Mouse (Mus musculus) macrophage (primary cell): ENCODE measurements around the gene Bcl2. TPM values are rescaled to one million over a fixed set of nuclear protein-coding genes. Genes with fewer than 3 reads are reported as not detected.
A peak's percentile ranks its signal among the peaks of the same experiment; 100 is the strongest.

Experiments used
- H3K27ac ChIP-seq: fragments of 350-480 bp; formaldehyde crosslinking; 2 replicates; pipeline ENCODE4 v1.9.0; 2021
- H3K36me3 ChIP-seq: fragments of 350-480 bp; formaldehyde crosslinking; 2 replicates; pipeline ENCODE4 v1.9.0; 2021; ENCODE audit errors: inconsistent target
- H3K4me3 ChIP-seq: fragments of 350-480 bp; formaldehyde crosslinking; 2 replicates; pipeline ENCODE4 v1.9.0; 2021; ENCODE audit errors: inconsistent target
- H3K79me2 ChIP-seq: fragments of 350-480 bp; formaldehyde crosslinking; 2 replicates; pipeline ENCODE4 v1.9.0; 2021; ENCODE audit errors: inconsistent target
- WGBS: methylation state at CpG from one replicate; pipeline ENCODE4 v1.1.7; 2026; ENCODE audit warnings: inconsistent platforms; ENCODE audit not compliant: missing documents; 5-methylcytosine and 5-hydroxymethylcytosine counted together
- polyA plus RNA-seq: library from polyadenylated mRNA; stranded (reverse); fragments of 250-400 nt; gene quantifications from 3 replicates; pipeline ENCODE4 v1.2.4, GENCODE M21; 2018; ENCODE audit warnings: inconsistent platforms

The Bcl2 gene
- polyA plus RNA-seq, 1 experiment from 2014 or later = 3.0 TPM

DNA sequence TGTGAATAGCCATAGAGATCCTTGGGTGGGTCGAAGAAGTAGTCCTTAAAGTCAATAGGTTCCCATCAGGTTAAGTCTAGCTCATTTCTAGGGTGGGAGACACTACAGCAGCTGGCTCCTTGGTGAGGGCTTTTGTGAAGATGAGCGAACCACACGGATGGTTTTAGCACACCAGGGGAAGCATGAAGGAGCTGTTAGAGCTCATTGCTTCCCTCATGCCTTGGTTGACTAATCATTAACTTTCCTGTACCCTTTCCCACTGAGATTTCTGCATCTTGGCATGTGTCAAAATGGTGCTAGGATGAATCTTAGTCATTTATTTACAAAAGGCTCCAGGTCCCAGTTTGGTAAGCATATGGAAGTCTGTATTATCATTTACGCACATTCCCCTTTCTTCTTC is 129.8 kb downstream of the Bcl2 start:
- Histone ChIP-seq H3K4me3 (no peak overlapping the region), H3K79me2 (no peaks in the 10 kb centered on the region), H3K27ac (no peak overlapping the region), H3K36me3 (no peaks in the 10 kb centered on the region)
- WGBS = 98% methylated on average over 4 of the region's 4 CpGs

DNA sequence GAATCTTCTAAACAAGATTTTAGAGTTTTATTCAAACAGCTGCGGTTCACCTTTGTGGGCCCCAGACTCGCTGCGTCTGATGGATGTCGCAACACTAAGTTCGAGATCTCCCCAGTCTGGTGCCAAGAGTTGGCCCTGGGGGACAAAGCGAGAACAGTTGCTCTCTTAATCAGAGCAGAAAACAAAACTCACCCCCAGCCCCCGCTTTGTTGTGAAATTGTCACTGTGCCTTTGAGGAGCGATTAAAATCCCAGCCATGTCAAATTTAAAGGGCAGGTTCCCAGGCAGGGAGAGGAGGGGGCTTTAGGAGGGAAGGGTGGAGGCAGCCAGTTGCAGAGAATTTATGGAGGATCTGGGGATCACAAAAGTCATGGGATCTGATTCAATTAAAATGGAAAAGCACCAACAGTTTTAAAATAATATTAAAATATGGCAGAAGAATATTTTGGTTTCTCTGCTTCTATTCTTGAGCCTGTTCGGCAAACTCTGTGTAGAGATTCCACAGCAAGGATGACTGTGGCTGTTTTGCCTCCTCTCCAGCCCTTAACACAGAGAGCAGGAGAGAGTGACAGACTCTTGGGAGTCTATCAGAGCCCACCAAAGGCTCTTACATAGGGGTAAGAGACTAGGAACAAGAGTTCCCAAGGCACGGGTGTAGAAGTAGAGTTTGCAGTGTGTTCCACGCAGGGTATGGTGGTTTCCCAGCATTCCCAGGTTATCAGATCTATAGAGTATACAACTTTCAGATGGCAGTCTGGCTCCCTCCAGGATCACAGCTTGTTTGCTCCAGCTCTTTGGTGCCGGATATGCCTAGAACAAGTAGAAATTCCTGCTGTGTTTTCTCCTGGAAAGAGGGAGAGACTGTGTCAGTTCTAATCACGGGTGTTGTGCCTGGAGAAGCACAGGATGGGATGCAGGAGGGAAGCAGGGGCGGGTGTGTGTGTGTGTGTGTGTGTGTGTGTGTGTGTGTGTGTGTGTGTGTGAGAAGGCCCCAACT is 130.5 kb downstream of the Bcl2 start:
- WGBS = 78% methylated on average over 14 of the region's 14 CpGs
- Histone ChIP-seq H3K4me3 (no peak overlapping the region), H3K79me2 (no peaks in the 10 kb centered on the region), H3K27ac (no peak overlapping the region), H3K36me3 (no peaks in the 10 kb centered on the region)

DNA sequence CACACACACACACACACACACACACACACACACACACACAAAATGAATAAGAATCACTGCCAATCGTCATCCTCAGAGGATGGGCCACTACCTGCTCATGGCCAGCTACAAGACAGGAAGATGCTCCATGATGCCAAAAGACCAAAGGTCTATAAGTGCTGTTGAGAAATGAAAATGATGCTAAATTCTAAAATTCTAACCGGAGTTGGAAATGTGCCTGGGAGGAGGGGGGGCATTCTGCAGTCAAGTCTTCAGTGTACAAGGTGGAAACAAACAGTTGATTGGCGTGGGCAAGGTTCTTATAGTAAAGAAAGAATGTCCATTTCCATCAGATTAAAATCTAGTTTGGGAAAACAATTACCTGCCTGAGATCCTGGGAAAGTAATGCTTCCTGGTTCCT is 131.3 kb downstream of the Bcl2 start:
- Histone ChIP-seq H3K4me3 (no peak overlapping the region), H3K79me2 (no peaks in the 10 kb centered on the region), H3K36me3 (no peaks in the 10 kb centered on the region), H3K27ac (no peak overlapping the region)
- WGBS = 97% methylated on average over 3 of the region's 3 CpGs

DNA sequence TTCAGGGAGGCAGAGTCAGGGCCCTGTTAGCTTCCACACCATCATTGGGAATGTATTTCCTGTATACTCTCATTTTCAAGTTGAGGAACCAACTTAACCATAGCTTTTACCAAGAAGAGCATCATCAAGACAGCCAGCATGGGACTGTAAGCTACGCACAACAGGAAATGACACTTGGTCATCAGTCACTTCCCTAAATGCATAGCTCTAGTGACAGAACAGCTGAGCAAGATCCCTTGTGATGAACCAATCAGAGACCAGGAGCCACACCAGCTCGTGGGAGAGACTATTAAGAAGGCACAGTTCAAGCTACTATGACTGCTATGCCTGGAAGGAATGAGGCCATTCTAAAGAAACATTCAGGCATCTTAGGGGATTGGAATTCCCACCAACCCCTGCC is 132.3 kb downstream of the Bcl2 start:
- 12% methylated on average over 2 of the region's 2 CpGs for WGBS
- no peaks in the 10 kb centered on the region for H3K36me3 ChIP-seq
- no peak overlapping the region for H3K4me3 ChIP-seq
- H3K79me2 ChIP-seq = no peaks in the 10 kb centered on the region
- H3K27ac ChIP-seq = peak overlapping the region; percentile 61

DNA sequence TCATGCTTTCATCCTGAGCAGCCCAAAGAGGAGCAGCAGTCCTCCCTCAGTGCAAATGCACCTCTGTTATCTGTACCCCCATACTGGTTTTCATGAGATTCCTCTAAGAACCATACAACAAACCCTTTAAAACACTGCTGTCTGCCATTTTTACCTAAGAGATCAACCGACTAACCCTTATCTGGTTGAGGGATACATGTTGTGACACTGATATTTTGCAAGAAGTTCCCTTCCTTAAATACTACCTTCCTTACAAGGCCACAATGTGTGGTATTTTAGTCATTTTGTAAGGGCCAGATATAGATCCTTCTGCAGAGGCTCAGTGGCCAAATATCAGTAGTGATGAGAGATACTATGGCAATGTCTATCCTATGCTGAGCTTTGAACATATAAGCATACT is 134.3 kb downstream of the Bcl2 start:
- 0% methylated on average over 1 of the region's 1 CpGs for WGBS

DNA sequence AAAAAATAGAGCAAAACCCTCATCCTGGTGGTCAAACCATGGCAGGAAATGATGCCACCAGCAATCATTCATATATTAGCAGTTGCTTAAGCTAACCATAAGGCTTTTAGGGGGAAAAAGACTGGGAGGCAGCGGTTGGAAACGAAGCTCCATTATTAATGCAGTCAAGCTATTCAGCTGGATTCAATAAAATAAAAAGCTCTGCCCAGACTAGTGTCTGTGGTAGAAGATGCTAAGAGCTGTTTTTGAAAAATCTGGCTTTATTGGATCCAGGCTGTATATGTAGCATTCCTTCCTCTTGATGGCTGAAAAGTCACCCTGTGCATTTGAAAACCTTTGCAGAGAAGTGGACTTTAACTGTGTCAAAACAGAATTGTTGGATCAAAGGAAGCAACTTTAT is 141.6 kb downstream of the Bcl2 start:
- Histone ChIP-seq H3K4me3 (no peak overlapping the region), H3K27ac (no peak overlapping the region), H3K36me3 (no peaks in the 10 kb centered on the region), H3K79me2 (no peaks in the 10 kb centered on the region)
- 85% methylated on average over 2 of the region's 2 CpGs for WGBS

More for the DNA sequence above, 134.3 kb downstream of the Bcl2 start:
- no peaks in the 10 kb centered on the region for H3K79me2 ChIP-seq
- H3K36me3 ChIP-seq = no peaks in the 10 kb centered on the region
- no peak overlapping the region for H3K27ac ChIP-seq
- H3K4me3 ChIP-seq = no peak overlapping the region

DNA sequence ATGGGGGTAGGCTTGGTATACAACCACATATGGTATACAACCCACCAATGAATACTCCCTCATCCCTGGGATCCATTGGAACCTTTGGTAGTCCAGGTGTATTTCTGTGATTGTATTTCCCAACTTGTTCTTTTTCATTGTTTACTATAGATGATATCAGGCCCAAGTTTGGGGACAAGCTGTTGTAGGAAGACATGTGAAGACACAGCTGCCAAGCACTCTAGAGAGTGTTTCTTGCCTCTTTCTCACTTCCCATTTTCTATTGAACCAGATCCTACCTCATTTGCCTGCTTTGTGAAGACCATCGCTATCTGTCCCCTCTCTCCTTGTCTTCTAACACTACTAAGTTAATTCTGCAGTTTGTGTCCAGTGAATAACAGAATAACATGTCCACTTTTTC is 143.2 kb downstream of the Bcl2 start:
- Histone ChIP-seq H3K36me3 (no peaks in the 10 kb centered on the region), H3K27ac (no peak overlapping the region), H3K79me2 (no peaks in the 10 kb centered on the region), H3K4me3 (no peak overlapping the region)
- WGBS = 20% methylated on average over 1 of the region's 1 CpGs

DNA sequence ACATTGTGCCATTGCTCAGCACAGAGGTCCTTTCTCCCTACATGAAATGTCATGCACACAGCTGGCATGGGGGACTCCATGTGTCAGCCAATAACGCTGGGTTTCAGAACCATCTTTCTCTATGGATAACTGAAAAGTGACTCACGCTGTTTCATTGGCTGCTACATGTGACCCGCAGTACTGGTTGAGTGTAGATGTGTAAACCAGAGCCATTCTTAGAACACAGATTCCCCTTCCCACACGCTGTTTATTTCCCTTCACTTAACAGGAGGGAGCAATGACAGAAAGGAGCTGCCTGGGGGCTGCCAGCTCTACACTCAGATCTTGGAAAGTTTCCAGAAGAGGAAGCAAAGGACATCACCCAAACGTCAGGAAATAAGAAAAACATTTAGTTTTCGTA is 143.7 kb downstream of the Bcl2 start:
- Histone ChIP-seq H3K27ac (no peak overlapping the region), H3K36me3 (no peaks in the 10 kb centered on the region), H3K79me2 (no peaks in the 10 kb centered on the region), H3K4me3 (no peak overlapping the region)
- WGBS = 50% methylated on average over 5 of the region's 6 CpGs

DNA sequence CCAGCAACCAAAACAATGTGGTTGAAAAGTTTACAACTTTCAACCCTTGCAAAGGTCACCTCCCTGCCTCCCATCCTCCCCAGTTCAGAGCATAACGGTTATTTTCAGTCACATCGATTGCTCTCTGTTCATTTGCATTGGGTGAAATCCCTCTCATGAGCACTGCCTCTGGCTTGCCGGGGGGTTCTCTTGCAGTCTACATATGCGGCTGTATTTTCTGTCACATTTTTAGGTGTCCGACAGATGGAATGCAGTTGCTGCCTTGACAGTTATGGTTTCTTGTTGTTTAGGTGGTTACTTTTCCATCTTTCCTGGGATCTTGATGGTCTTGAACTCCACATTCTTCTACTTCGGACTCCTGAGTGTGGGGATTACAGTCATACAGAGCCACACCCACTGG is 144.4 kb downstream of the Bcl2 start:
- H3K36me3 ChIP-seq = no peaks in the 10 kb centered on the region
- no peak overlapping the region for H3K4me3 ChIP-seq
- H3K79me2 ChIP-seq = no peaks in the 10 kb centered on the region
- 93% methylated on average over 6 of the region's 6 CpGs for WGBS
- H3K27ac ChIP-seq = no peak overlapping the region

DNA sequence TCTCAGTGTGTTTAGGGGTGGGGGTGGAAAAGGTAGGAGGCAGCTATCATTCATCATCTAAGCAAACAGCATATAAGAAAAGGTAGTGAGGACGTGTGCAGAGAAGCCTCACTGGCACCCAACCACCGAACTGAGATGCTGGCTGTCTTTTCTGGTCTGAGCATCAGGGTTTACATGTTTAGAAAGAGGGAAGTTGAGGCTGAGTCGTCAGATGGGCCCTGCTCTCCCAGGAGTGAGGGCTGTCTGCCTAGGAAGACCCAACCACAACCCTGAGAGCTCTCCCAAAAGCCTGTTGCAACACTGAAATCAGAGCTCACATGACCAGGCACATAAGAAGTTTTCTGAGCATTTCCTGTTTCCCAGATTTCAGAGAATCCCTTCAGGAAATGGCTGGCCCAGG is 145.2 kb downstream of the Bcl2 start:
- Histone ChIP-seq H3K4me3 (no peak overlapping the region), H3K27ac (no peak overlapping the region), H3K36me3 (no peaks in the 10 kb centered on the region), H3K79me2 (no peaks in the 10 kb centered on the region)
- 10% methylated on average over 3 of the region's 3 CpGs for WGBS

DNA sequence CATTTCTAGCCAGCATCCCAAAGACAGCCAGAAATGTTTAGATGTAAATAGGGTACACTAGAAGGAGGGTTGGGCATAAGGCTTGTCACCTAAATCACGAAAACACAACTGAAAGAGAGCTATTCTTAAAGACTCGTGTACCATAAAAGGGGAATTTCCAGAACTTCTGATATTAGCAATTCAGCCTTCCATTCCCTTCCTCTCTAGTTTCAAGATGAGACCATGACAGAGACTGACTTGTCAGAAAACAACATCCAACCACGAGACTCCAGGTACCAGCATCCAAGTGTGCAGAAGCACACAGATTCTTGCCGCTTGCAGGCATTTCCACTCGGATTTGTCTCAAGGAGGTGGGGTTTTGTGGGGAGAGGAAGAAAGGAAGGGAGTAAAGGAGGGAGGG is 146.6 kb downstream of the Bcl2 start:
- Histone ChIP-seq H3K4me3 (no peak overlapping the region), H3K36me3 (no peaks in the 10 kb centered on the region), H3K79me2 (no peaks in the 10 kb centered on the region), H3K27ac (no peak overlapping the region)
- WGBS = 80% methylated on average over 3 of the region's 5 CpGs

DNA sequence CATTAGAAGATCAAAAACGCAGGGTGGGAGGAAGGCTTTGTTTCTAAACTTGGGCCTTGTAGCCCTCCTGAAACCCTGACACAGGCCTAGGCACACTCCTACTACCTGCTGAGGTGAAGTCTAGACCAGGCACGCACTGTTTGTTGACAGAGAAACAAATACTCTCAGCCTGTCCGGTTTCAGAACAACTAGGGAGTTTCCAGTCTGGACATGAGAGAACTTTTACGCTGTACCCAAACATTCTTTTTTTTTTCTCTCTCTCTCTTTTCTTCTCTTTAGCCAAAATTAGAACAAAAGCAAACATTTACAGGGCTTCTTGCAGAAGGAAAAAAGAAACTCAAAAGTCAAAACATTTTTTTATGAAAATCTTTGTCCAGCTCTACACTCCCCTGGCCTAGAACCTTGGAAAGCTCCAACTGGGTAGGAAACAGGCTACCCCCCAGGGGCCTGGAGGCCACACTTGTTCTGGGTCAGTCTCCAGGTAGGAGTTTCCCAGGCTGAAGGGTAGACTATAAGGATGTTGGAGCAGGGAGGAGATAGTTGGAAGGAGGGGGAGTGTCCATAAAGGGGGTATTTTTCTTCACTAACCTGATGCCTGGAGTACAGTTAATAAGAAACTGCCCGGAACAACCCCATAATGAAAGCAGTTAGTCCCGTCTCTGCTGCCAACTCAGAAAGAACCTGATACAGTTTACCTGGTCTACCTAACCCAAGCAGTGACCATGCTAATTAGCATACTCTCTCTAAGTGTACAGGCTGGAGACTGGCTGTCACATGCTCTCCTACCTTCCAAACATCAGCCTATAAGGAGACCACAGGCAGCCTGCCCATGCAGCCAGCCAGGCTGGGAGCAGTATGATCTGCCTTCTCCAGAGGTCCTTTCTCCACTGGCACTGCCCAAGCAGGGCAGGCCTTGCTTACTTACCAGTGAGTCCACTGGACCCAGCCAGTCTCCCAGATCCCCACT is 147.7 kb downstream of the Bcl2 start:
- Histone ChIP-seq H3K4me3 (no peak overlapping the region), H3K79me2 (no peaks in the 10 kb centered on the region), H3K36me3 (no peaks in the 10 kb centered on the region), H3K27ac (no peak overlapping the region)
- WGBS = 89% methylated on average over 6 of the region's 6 CpGs

DNA sequence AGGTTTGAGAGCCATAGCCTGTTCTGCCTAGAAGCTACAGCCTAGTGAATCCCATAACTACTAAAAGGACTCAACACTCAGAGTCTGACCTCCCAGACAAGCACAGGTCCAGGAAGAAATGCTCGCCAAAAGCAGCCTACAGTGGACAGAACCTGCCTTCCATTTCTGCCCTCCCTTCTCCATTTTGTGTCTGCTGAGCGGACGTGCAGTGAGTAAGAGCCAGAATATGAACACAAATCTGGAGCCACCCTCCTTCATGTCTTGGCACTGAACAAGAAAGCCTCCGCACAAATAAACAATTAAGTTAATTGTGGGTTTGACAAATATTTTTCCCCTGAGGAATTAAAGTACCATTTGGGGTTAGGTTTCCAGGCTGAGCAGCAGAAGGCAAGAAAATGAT is 148.8 kb downstream of the Bcl2 start:
- Histone ChIP-seq H3K4me3 (no peak overlapping the region), H3K36me3 (no peaks in the 10 kb centered on the region), H3K79me2 (no peaks in the 10 kb centered on the region), H3K27ac (no peak overlapping the region)
- WGBS = 100% methylated on average over 4 of the region's 4 CpGs

DNA sequence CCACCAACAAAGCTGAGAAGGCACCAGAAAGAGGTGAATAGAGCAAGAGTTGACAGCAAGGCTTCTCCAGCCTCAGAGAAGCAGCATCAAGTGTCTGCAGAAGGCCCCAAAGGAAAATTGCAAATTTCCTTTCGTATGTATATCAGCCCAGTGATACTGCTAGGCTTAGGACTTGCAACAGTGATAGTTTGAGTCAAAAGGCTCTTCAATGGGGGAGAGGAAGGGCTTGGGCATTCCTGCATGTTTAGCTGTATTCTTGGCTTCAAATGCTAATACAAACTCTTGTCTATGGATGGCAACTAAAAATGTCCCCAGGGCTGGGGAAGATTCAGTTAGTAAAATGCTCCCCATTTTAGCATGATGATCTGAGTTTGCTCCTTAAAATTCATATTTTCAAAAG is 149.6 kb downstream of the Bcl2 start:
- H3K36me3 ChIP-seq = no peaks in the 10 kb centered on the region
- no peaks in the 10 kb centered on the region for H3K79me2 ChIP-seq
- WGBS = 100% methylated on average over 1 of the region's 1 CpGs
- H3K4me3 ChIP-seq = no peak overlapping the region
- no peak overlapping the region for H3K27ac ChIP-seq

DNA sequence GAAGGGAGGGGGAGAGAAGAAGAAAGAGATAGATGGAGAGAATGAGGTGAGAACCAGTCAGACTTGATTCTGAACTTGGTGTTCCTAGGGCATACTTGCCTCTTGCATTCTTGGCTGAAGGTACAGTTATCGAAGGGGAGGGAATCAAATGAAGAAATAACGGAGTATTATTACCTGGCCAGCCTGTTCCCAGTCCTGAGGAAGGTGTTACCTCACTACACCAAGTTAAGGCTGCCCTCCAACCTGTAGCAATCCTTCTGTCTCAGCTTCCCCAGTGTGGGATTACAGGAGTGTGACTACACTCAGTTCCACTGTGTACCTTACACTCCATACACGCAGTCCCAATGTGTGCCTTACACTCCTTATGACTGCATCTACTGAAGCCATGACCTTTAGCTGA is 151.3 kb downstream of the Bcl2 start:
- Histone ChIP-seq H3K79me2 (no peaks in the 10 kb centered on the region), H3K4me3 (no peak overlapping the region), H3K27ac (no peak overlapping the region), H3K36me3 (no peaks in the 10 kb centered on the region)
- WGBS = 94% methylated on average over 3 of the region's 3 CpGs
